Mouse (Mus musculus): ENCODE results near the gene Arhgef11. TPM values are rescaled to one million over a fixed set of nuclear protein-coding genes. Genes with fewer than 3 reads are reported as not detected.

Gene Arhgef11
- polyA plus RNA-seq, 1 experiment = 32.4 TPM

GRCm38 (mm10) chr3:87631408-87631807, 14.0 kb downstream of the Arhgef11 start:
- Histone ChIP-seq H3K27ac (ENCODE audit: insufficient read depth, low read depth, low read length) (no peak overlapping the region), H3K4me3 (ENCODE audit: low read depth, low read length) (no peak overlapping the region), H3K36me3 (ENCODE audit: control insufficient read depth, insufficient read depth, low read length) (peaks cover 3% of the 10 kb centered on the region), H3K27me3 (ENCODE audit: control insufficient read depth, insufficient read depth, low read length) (no peaks in the 10 kb centered on the region), H3K4me1 (ENCODE audit: control insufficient read depth, insufficient read depth, insufficient read length, low read length) (no peaks in the 10 kb centered on the region)
- TF ChIP-seq CTCF (IDR thresholded peaks at IDR 0.05; ENCODE audit: extremely low read depth, insufficient read length, insufficient replicate concordance, low read depth, low read length) (no peak), POLR2A (IDR thresholded peaks at IDR 0.05; ENCODE audit: low read depth, low read length) (no peak)
- WGBS = 88% methylated on average over 4 of the region's 4 CpGs

- Histone ChIP-seq H3K27ac (ENCODE audit: insufficient read depth, low read depth, low read length) (no peak overlapping the region), H3K36me3 (ENCODE audit: control insufficient read depth, insufficient read depth, low read length) (peaks cover 5% of the 10 kb centered on the region), H3K4me3 (ENCODE audit: low read depth, low read length) (no peak overlapping the region), H3K27me3 (ENCODE audit: control insufficient read depth, insufficient read depth, low read length) (no peaks in the 10 kb centered on the region), H3K4me1 (ENCODE audit: control insufficient read depth, insufficient read depth, insufficient read length, low read length) (no peaks in the 10 kb centered on the region)
- 68% methylated on average over 4 of the region's 4 CpGs for WGBS
- TF ChIP-seq POLR2A (IDR thresholded peaks at IDR 0.05; ENCODE audit: low read depth, low read length) (no peak), CTCF (IDR thresholded peaks at IDR 0.05; ENCODE audit: extremely low read depth, insufficient read length, insufficient replicate concordance, low read depth, low read length) (no peak)
These were observed 18.2 kb downstream of the Arhgef11 start for GRCm38 (mm10) chr3:87635514-87635913.

DNA sequence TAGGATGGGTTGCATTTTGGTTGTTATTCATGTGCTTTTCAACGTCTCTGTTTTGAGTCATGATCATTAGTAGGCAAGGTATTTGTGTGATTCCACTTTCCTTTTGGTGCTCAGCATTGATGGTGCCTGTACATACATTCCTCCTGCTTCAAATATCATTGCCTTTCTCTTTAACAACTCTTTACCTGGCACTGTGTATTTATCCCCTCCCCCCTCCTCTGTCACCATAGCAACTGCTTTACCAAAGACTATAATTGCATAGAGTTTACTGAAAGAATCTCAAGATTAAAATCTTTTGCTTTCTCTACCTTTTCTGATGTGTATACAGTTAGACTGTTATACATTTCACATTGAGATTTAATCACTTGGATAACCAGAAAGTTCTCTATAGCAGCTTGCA, 26.1 kb downstream of the Arhgef11 start:
- Histone ChIP-seq H3K4me1 (ENCODE audit: control insufficient read depth, insufficient read depth, insufficient read length, low read length) (no peaks in the 10 kb centered on the region), H3K27me3 (ENCODE audit: control insufficient read depth, insufficient read depth, low read length) (no peaks in the 10 kb centered on the region), H3K27ac (ENCODE audit: insufficient read depth, low read depth, low read length) (no peak overlapping the region), H3K36me3 (ENCODE audit: control insufficient read depth, insufficient read depth, low read length) (peaks cover 4% of the 10 kb centered on the region; the same call in 1 of the 2 replicates), H3K4me3 (ENCODE audit: low read depth, low read length) (no peak overlapping the region)
- TF ChIP-seq CTCF (IDR thresholded peaks at IDR 0.05; ENCODE audit: extremely low read depth, insufficient read length, insufficient replicate concordance, low read depth, low read length) = no peak
- TF ChIP-seq POLR2A (IDR thresholded peaks at IDR 0.05; ENCODE audit: low read depth, low read length) = no peak
- 61% methylated on average over 1 of the region's 1 CpGs for WGBS

- Histone ChIP-seq H3K4me1 (ENCODE audit: control insufficient read depth, insufficient read depth, insufficient read length, low read length) (no peaks in the 10 kb centered on the region), H3K27me3 (ENCODE audit: control insufficient read depth, insufficient read depth, low read length) (no peaks in the 10 kb centered on the region), H3K36me3 (ENCODE audit: control insufficient read depth, insufficient read depth, low read length) (0 out of 2 replicates have a peak, but pooled peaks cover 1% of the 10 kb centered on the region), H3K4me3 (ENCODE audit: low read depth, low read length) (no peak overlapping the region), H3K27ac (ENCODE audit: insufficient read depth, low read depth, low read length) (no peak overlapping the region)
- no peak for TF ChIP-seq POLR2A (IDR thresholded peaks at IDR 0.05; ENCODE audit: low read depth, low read length)
- TF ChIP-seq CTCF (IDR thresholded peaks at IDR 0.05; ENCODE audit: extremely low read depth, insufficient read length, insufficient replicate concordance, low read depth, low read length) = no peak
- WGBS = 100% methylated on average over 1 of the region's 1 CpGs
These were observed 28.8 kb downstream of the Arhgef11 start for GRCm38 (mm10) chr3:87646174-87646573.

GRCm38 (mm10) chr3:87649063-87649462, 31.7 kb downstream of the Arhgef11 start:
- no peak for TF ChIP-seq CTCF (IDR thresholded peaks at IDR 0.05; ENCODE audit: extremely low read depth, insufficient read length, insufficient replicate concordance, low read depth, low read length)
- TF ChIP-seq POLR2A (IDR thresholded peaks at IDR 0.05; ENCODE audit: low read depth, low read length) = no peak
- no peaks in the 10 kb centered on the region for H3K36me3 ChIP-seq (ENCODE audit: control insufficient read depth, insufficient read depth, low read length)
- H3K27me3 ChIP-seq (ENCODE audit: control insufficient read depth, insufficient read depth, low read length) = no peaks in the 10 kb centered on the region; the same call in 1 of the 2 replicates
- no peak overlapping the region for H3K27ac ChIP-seq (ENCODE audit: insufficient read depth, low read depth, low read length)
- no peaks in the 10 kb centered on the region for H3K4me1 ChIP-seq (ENCODE audit: control insufficient read depth, insufficient read depth, insufficient read length, low read length)
- 85% methylated on average over 3 of the region's 3 CpGs for WGBS
- H3K4me3 ChIP-seq (ENCODE audit: low read depth, low read length) = no peak overlapping the region

DNA sequence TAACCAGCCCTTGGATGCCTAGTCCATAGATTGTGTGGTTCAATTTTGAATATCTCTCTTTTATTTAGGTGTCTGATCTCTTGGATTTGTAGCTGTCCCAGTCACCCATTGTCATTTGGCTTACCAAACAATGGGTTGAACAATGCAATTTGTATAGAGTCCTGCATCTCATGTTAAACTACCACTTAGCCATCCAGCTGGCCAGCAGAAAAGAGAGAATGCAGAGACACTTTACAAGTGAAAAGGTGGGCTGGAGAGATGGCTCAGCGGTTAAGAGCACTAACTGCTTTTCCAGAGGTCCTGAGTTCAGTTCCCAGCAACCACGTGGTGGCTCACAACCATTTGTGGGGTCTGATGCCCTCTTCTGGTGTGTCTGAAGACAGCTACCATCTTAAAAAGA, 41.0 kb downstream of the Arhgef11 start:
- no peak for TF ChIP-seq CTCF (IDR thresholded peaks at IDR 0.05; ENCODE audit: extremely low read depth, insufficient read length, insufficient replicate concordance, low read depth, low read length)
- TF ChIP-seq POLR2A (IDR thresholded peaks at IDR 0.05; ENCODE audit: low read depth, low read length) = no peak
- 81% methylated on average over 2 of the region's 2 CpGs for WGBS

DNA sequence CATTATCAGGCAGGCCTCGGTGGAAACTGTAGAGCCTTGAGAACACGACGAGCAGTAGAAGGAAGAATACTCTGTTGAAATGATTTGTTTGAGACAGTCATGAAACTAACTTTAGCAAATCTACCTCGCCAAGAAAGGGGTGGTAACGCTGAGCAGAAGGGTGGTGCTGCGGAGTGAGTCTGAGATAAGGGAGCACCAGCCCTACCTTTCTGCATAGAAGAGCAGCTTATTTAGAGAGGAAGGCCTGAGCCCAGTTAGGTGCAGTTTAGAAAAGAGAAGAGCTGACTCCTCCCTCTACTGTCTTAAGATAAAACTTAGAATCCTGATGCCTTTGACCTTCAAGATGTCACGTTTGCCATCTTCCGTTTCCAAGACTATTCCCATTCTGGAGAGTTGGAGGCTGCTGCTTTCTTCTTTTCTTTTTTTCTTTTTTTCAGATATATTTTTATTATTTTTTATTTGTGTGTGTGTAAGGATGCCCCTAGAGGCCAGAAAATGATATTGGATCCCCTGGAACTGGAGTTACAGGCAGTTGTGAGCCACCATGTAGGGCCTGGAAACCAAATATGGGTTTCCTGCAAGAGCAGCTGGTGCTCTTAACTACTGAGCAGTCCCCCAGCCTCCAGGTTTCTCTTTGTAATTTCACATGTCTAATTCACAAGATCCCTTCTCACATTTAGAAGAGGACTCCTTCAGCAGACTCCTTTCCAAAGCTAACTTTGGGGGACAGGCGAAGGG, 42.5 kb downstream of the Arhgef11 start:
- H3K36me3 ChIP-seq (ENCODE audit: control insufficient read depth, insufficient read depth, low read length) = peaks cover 8% of the 10 kb centered on the region
- no peak overlapping the region for H3K27ac ChIP-seq (ENCODE audit: insufficient read depth, low read depth, low read length)
- no peak overlapping the region for H3K4me3 ChIP-seq (ENCODE audit: low read depth, low read length)
- no peak for TF ChIP-seq CTCF (IDR thresholded peaks at IDR 0.05; ENCODE audit: extremely low read depth, insufficient read length, insufficient replicate concordance, low read depth, low read length)
- no peak for TF ChIP-seq POLR2A (IDR thresholded peaks at IDR 0.05; ENCODE audit: low read depth, low read length)
- no peaks in the 10 kb centered on the region for H3K4me1 ChIP-seq (ENCODE audit: control insufficient read depth, insufficient read depth, insufficient read length, low read length)
- no peaks in the 10 kb centered on the region for H3K27me3 ChIP-seq (ENCODE audit: control insufficient read depth, insufficient read depth, low read length)
- 78% methylated on average over 9 of the region's 9 CpGs for WGBS

More for the DNA sequence above, 41.0 kb downstream of the Arhgef11 start:
- Histone ChIP-seq H3K27me3 (ENCODE audit: control insufficient read depth, insufficient read depth, low read length) (no peaks in the 10 kb centered on the region), H3K4me1 (ENCODE audit: control insufficient read depth, insufficient read depth, insufficient read length, low read length) (no peaks in the 10 kb centered on the region), H3K4me3 (ENCODE audit: low read depth, low read length) (no peak overlapping the region), H3K36me3 (ENCODE audit: control insufficient read depth, insufficient read depth, low read length) (0 out of 2 replicates have a peak, but pooled peaks cover 4% of the 10 kb centered on the region), H3K27ac (ENCODE audit: insufficient read depth, low read depth, low read length) (no peak overlapping the region)
